Mouse (Mus musculus) liver, postnatal 0 days (tissue): ENCODE measurements around the gene Raet1e.
"Not testable (repeated sequence)": the region's sequence is repeated elsewhere in the genome, so short reads cannot be mapped to it uniquely, and the experiment has no call there.

Experiments
- CTCF ChIP-seq: sonication (generic); IDR thresholded peaks from 2 replicates; pipeline ENCODE4 v1.5.1; 2016; ENCODE audit warnings: antibody characterized with exemption, low read depth
- EP300 ChIP-seq: IDR thresholded peaks from 2 replicates; pipeline ENCODE4 v1.6.1; 2016; ENCODE audit warnings: antibody characterized with exemption, low read depth, mild to moderate bottlenecking

DNA sequence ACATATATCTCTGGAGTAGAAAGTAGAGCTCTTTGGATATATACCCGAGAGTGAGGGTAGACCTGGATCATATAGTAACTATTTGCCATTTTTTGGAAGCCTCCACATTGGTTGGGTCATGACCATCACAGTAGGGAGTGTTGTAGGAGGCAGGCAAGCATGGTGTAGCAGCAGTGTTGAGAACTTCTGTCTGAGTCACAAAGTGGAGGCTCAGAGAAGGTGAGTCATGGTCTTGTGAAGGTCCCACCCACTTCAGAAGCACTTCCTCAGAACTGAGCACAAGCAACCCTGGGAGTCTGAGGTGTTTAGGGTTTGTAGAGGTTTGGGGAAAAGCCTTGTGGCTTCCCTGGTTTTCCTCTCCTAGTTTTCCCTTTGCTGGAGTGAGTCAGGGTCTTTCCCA, 199.0 kb downstream of the Raet1e start:
- not testable (repeated sequence) for TF ChIP-seq CTCF, EP300
